In the genomic region with DNA sequence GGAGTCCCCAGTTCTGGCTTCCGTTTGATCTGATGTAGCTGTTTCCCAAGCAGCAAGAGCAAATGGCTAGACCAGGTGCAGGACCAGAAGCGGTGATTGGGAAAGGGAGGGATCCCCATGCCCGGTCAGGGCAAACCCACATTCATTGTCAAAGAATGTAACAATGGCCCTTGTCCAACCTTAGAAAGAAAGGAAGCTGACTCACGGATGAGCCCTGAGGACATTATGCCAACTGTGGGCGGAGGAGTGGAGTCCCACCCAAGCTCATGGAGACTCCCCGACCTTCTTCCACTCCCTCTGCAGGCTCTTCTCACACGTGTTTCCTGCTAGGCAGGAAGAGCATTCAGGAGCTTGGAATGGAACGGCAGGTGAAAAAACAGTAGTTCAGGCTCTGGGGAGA, we compare ENCODE assay signal across 14 mouse cellular contexts. TPM values are rescaled to one million over a fixed set of nuclear protein-coding genes. Genes with fewer than 3 reads are reported as not detected.
DNase-seq lines count a peak whose midpoint lies in the region.
"Had no signal": no experiment of that assay in that cellular context is flagged by ENCODE, and none has a peak within 500 bp of the region (broad histone marks: within the 10 kb centered on the region; RNA-seq: fewer than 3 reads in every experiment).

No protein-coding gene starts in this region.

- DNase-seq in 416B (ENCODE audit: low read depth), result peak; percentile 68
- DNase-seq in NIH3T3 (ENCODE audit: low read depth), result peak; percentile 87
- DNase-seq in heart, adult 8-10 months (ENCODE audit: low spot score), result peak; percentile 81
- peak; percentile 50 to 77 for DNase-seq in kidney, postnatal 36 days
- no peak for DNase-seq in thymus, postnatal 0 days (ENCODE audit: low spot score)
- no peak for DNase-seq in thymus, postnatal 4 days
- DNase-seq in neural tube, embryonic 10.5 days (ENCODE audit: extremely low spot score, low spot score), result no peak
- no peak for DNase-seq in T-cell, adult 2 months (ENCODE audit: low spot score)
- DNase-seq: cerebellum, adult 11-12 months; left cerebral cortex, postnatal 4 days had no signal

RNA-seq across cellular contexts. Expression of a gene that starts 16.1 kb away (rescaled TPM):
- total RNA-seq in heart, adult 8-10 months (2022), result 10 to 100 TPM; 32.0 to 34.8 (median 33.9) TPM
- polyA plus RNA-seq in thymus, postnatal 0 days (2015; fragmentation: Nextera tagmentation; extraction: Ambion mirVana), result 47.2 and 51.1 TPM in 2 replicates

RNA-seq across cellular contexts. Expression of a gene that starts 27.5 kb away (rescaled TPM):
- 10 to 100 TPM; 11.3 to 15.0 (median 12.6) TPM for total RNA-seq in heart, adult 8-10 months (2022)
- polyA plus RNA-seq in thymus, postnatal 0 days (2015; fragmentation: Nextera tagmentation; extraction: Ambion mirVana), result 12.6 and 15.3 TPM in 2 replicates

RNA-seq across cellular contexts. Expression of a gene that starts 39.9 kb away (rescaled TPM):
- total RNA-seq in heart, adult 8-10 months (2022), result not detected
- not detected in 2 replicates for polyA plus RNA-seq in thymus, postnatal 0 days (2015; fragmentation: Nextera tagmentation; extraction: Ambion mirVana)
- total RNA-seq: left cerebral cortex, postnatal 4 days had no signal
- polyA plus RNA-seq: forebrain, embryonic 10.5 days; inflammation-experienced regulatory T-cells, adult 6 months; macrophage; neural tube, embryonic 13.5 days had no signal

RNA-seq across cellular contexts. Expression of a gene that starts 48.8 kb away (rescaled TPM):
- total RNA-seq in heart, adult 8-10 months (2022), result 1 to 10 TPM in 3 of 4 experiments, under 1 TPM in 1; 0.73 to 3.1 (median 2.1) TPM
- polyA plus RNA-seq in thymus, postnatal 0 days (2015; fragmentation: Nextera tagmentation; extraction: Ambion mirVana), result 51.3 and 53.4 TPM in 2 replicates
- polyA plus RNA-seq: inflammation-experienced regulatory T-cells, adult 6 months; macrophage had no signal

RNA-seq across cellular contexts. Expression of a gene that starts 52.6 kb away (rescaled TPM):
- 1 to 10 TPM; 3.6 to 6.7 (median 5.5) TPM for total RNA-seq in heart, adult 8-10 months (2022)
- polyA plus RNA-seq in thymus, postnatal 0 days (2015; fragmentation: Nextera tagmentation; extraction: Ambion mirVana), result 19.4 and 21.5 TPM in 2 replicates

Comparison
In these comparisons a context has a peak if more than half of its experiments do, and no peak if none do; other contexts are left out.
1. DNase-seq: peak in 416B (single experiment), NIH3T3 (single experiment), heart, adult 8-10 months (single experiment) and kidney, postnatal 36 days (2 of 2); none in thymus, postnatal 0 days (single experiment), thymus, postnatal 4 days (single experiment), neural tube, embryonic 10.5 days (single experiment) and T-cell, adult 2 months (single experiment).